Mouse (Mus musculus): ENCODE results near the gene Trappc2.

GRCm38 (mm10) chrX:166497771-166498170, 57.4 kb downstream of the Trappc2 start:
- TF ChIP-seq CTCF (IDR thresholded peaks at IDR 0.05; ENCODE audit: extremely low read depth, insufficient read depth, insufficient read length, insufficient replicate concordance) (no peak), POLR2A (IDR thresholded peaks at IDR 0.05; ENCODE audit: low read depth, low read length) (no peak)

All from spleen, adult 2 months (tissue).